Mouse (Mus musculus) kidney, adult 2 months (tissue): Measurements from ENCODE around the gene Mllt1. TPM values are rescaled to one million over a fixed set of nuclear protein-coding genes. Genes with fewer than 3 reads are reported as not detected.
A peak's percentile ranks its signal among the peaks of the same experiment; 100 is the strongest.

Experiments used
- DNase-seq: peaks from one replicate; pipeline ENCODE4 v3.0.0; 2021
- H3K27ac ChIP-seq: fragments of 200-500 bp; 2 replicates; pipeline ENCODE4 v1.5.1; 2012; ENCODE audit warnings: low read depth, low read length, control low read depth, inconsistent platforms; ENCODE audit not compliant: insufficient read depth
- H3K27me3 ChIP-seq: fragments of 200-500 bp; replicated peaks from 2 replicates; pipeline ENCODE4 v1.6.1; 2012; ENCODE audit warnings: mild to moderate bottlenecking, moderate library complexity, low read length, inconsistent platforms; ENCODE audit not compliant: control insufficient read depth, insufficient read depth
- H3K36me3 ChIP-seq: fragments of 200-500 bp; 2 replicates; pipeline ENCODE4 v1.6.1; 2012; ENCODE audit warnings: mild to moderate bottlenecking, moderate library complexity, low read length, inconsistent platforms; ENCODE audit not compliant: control insufficient read depth, insufficient read depth
- H3K4me1 ChIP-seq: fragments of 200-500 bp; 2 replicates; pipeline ENCODE4 v1.6.1; 2011; ENCODE audit warnings: low read length; ENCODE audit not compliant: control insufficient read depth, insufficient read depth
- H3K4me3 ChIP-seq: fragments of 200-500 bp; 2 replicates; pipeline ENCODE4 v1.5.1; 2011; ENCODE audit warnings: mild to moderate bottlenecking, low read depth, low read length, control low read depth; ENCODE audit not compliant: insufficient read depth
- CTCF ChIP-seq: fragments of 200-500 bp; conservative IDR thresholded peaks from 2 replicates; pipeline ENCODE4 v1.5.1; 2011; ENCODE audit warnings: low read depth, mild to moderate bottlenecking, control low read depth, low read length, moderate library complexity, mixed read lengths; ENCODE audit not compliant: insufficient read depth, insufficient read length
- POLR2A ChIP-seq: fragments of 200-500 bp; IDR thresholded peaks from one replicate; pipeline ENCODE4 v1.6.1; 2011; ENCODE audit warnings: low read depth, low read length, control low read depth
- WGBS: fragments of 180-500 bp; shearing (Covaris S2); methylation state at CpG from one replicate; pipeline ENCODE4 v1.1.7; 2018; 5-methylcytosine and 5-hydroxymethylcytosine counted together
- polyA plus RNA-seq: library from polyadenylated mRNA; depleted of rRNA; stranded (reverse); fragments of >200 nt; gene quantifications from 2 replicates; pipeline ENCODE4 v1.2.3, GENCODE M21; 2012

The Mllt1 gene
- polyA plus RNA-seq, 1 experiment, result 30.1 TPM

DNA sequence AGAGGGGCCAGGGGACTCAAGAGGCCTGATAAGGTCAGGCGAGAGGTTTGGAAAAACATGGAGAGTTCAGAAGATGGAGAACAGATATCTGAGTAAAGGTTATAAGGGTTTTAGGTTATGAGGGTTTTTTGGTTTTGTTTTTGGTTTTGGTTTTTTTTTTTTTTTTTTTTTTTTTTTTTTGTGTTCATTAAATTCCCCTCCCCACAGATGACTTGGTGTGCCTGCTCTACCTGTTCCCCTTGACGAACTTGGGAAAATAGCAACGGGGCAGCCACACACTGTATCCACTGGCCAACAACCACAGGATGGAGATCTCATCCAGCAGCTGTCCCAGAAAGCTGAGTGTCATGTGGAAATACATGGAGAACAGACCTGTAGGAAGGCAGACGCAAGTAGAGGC is 23.5 kb upstream of the Mllt1 start:
- 79% methylated on average over 4 of the region's 4 CpGs for WGBS
- no peak for DNase-seq
- TF ChIP-seq CTCF (no peak), POLR2A (no peak)
- Histone ChIP-seq H3K27me3 (no peaks in the 10 kb centered on the region), H3K4me3 (no peak overlapping the region), H3K4me1 (no peaks in the 10 kb centered on the region), H3K27ac (no peak overlapping the region), H3K36me3 (no peaks in the 10 kb centered on the region)

- no peak for DNase-seq
- TF ChIP-seq POLR2A, result no peak
- TF ChIP-seq CTCF, result 0 out of 2 replicates have a peak, but pooled peaks have one; percentile 17
- WGBS, result 28% methylated on average over 11 of the region's 11 CpGs
- H3K27ac ChIP-seq, result no peak overlapping the region
- H3K36me3 ChIP-seq, result no peaks in the 10 kb centered on the region
- no peak overlapping the region for H3K4me3 ChIP-seq
- H3K4me1 ChIP-seq, result no peaks in the 10 kb centered on the region
- H3K27me3 ChIP-seq, result no peaks in the 10 kb centered on the region
Observed at GRCm38 (mm10) chr17:56957763-56958429, 22.7 kb upstream of the Mllt1 start.

DNA sequence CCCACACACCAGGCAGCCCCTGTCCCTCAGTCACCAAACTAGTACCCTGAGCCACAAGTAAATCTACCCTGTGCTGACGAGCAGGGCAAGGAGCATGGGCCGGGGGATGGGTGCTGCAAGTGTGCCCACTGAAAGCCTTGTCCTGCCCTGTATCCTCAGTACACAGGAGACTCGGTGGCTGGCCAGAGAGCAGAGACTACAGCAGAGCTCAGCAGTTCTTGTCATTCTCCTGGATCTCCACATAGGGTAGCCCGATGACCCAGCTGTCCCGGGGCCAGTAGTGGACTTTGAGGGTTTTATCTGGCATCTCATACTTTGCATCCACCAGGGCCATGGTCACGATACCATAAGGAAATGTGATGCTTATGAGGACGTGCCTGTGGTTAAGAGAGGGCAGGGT is 19.7 kb upstream of the Mllt1 start:
- 78% methylated on average over 7 of the region's 7 CpGs for WGBS
- Histone ChIP-seq H3K27ac (no peak overlapping the region), H3K36me3 (no peaks in the 10 kb centered on the region), H3K4me1 (no peaks in the 10 kb centered on the region), H3K27me3 (no peaks in the 10 kb centered on the region), H3K4me3 (no peak overlapping the region)
- TF ChIP-seq CTCF, result no peak
- no peak for TF ChIP-seq POLR2A
- DNase-seq, result no peak

- Histone ChIP-seq H3K36me3 (no peaks in the 10 kb centered on the region), H3K27ac (no peak overlapping the region), H3K4me1 (no peaks in the 10 kb centered on the region), H3K4me3 (no peak overlapping the region), H3K27me3 (no peaks in the 10 kb centered on the region; the same call in 1 of the 2 replicates)
- 68% methylated on average over 1 of the region's 1 CpGs for WGBS
- no peak for TF ChIP-seq POLR2A
- no peak for TF ChIP-seq CTCF
- DNase-seq, result no peak
Observed at GRCm38 (mm10) chr17:56952639-56953038, 17.4 kb upstream of the Mllt1 start.

DNA sequence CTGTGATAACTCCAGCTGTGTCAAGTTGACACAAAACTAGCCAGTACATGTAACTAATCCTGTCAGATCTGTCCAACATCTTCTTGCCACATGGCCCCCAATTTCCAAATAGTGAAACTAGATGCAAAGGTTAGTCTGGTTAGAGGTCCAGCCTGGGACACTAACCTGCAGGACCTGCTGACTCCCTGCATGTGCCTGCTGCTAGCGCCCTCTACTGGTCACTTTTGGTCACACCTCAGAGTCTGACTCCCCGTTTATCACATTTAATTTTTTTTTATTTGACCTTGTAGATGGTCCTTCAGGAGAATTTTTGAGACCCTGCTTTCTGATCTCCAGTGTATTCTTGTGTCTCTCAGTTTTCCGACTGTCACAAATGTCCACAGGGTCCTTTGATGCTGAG is 15.7 kb upstream of the Mllt1 start:
- 23% methylated on average over 3 of the region's 3 CpGs for WGBS
- Histone ChIP-seq H3K4me1 (no peaks in the 10 kb centered on the region), H3K27me3 (no peaks in the 10 kb centered on the region; the same call in 1 of the 2 replicates), H3K36me3 (no peaks in the 10 kb centered on the region), H3K4me3 (no peak overlapping the region), H3K27ac (no peak overlapping the region)
- DNase-seq, result peak; percentile 64
- no peak for TF ChIP-seq POLR2A
- TF ChIP-seq CTCF, result peak; percentile 87

- Histone ChIP-seq H3K27me3 (no peaks in the 10 kb centered on the region), H3K4me3 (no peak overlapping the region), H3K36me3 (no peaks in the 10 kb centered on the region), H3K27ac (no peak overlapping the region), H3K4me1 (no peaks in the 10 kb centered on the region)
- WGBS, result 60% methylated on average over 4 of the region's 4 CpGs
- no peak for TF ChIP-seq CTCF
- TF ChIP-seq POLR2A, result no peak
- no peak for DNase-seq
Observed at GRCm38 (mm10) chr17:56938751-56939150, 3.5 kb upstream of the Mllt1 start.

DNA sequence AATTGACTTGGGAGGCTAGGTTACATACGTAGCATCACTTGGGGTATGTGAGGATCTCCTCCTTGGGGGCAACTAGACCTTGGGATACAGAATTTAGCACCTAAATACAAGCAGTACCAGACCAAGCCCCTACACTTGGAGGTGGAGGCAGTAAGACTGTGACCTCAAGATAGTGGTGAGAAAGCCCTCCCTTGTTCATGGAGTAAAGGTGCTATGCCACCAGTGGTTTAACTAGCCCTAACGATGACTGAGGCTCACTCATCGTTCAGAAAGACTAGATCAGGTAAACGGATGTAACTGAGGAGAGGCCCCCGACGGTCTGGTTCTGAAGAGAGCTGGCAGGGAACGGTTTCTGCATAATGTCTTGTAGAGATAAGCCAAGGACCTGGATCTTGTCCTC is 1.5 kb upstream of the Mllt1 start:
- no peak overlapping the region for H3K27ac ChIP-seq
- no peaks in the 10 kb centered on the region for H3K36me3 ChIP-seq
- H3K4me3 ChIP-seq, result no peak overlapping the region
- DNase-seq, result no peak
- no peak for TF ChIP-seq CTCF
- H3K4me1 ChIP-seq, result no peaks in the 10 kb centered on the region
- no peaks in the 10 kb centered on the region for H3K27me3 ChIP-seq
- 95% methylated on average over 7 of the region's 7 CpGs for WGBS
